Mouse (Mus musculus) cerebellum, adult 18-20 months (tissue): ENCODE data around the gene Slc8b1.

Source experiments
- DNase-seq, 2 experiments: peaks; one replicate each; pipeline ENCODE4 v3.0.0; 2021

The Slc8b1 gene

GRCm38 (mm10) chr5:120531631-120532030, 20.7 kb downstream of the Slc8b1 start:
- DNase-seq = no peak

- DNase-seq = no peak
Observed at GRCm38 (mm10) chr5:120534071-120534685, 23.2 kb downstream of the Slc8b1 start.

- DNase-seq = no peak
Observed at GRCm38 (mm10) chr5:120534686-120535075, 23.7 kb downstream of the Slc8b1 start.

GRCm38 (mm10) chr5:120536046-120536445, 25.1 kb downstream of the Slc8b1 start:
- peak; percentile 60 to 64 for DNase-seq

- peak in 1 of 2 experiments; percentile 44 for DNase-seq
Observed at GRCm38 (mm10) chr5:120536632-120537031, 25.7 kb downstream of the Slc8b1 start.

GRCm38 (mm10) chr5:120548236-120548850, 37.4 kb downstream of the Slc8b1 start:
- no peak for DNase-seq

- no peak for DNase-seq
Observed at GRCm38 (mm10) chr5:120550137-120550536, 39.2 kb downstream of the Slc8b1 start.

GRCm38 (mm10) chr5:120550673-120551072, 39.7 kb downstream of the Slc8b1 start:
- DNase-seq = no peak

GRCm38 (mm10) chr5:120555871-120556270, 44.9 kb downstream of the Slc8b1 start:
- DNase-seq = no peak

GRCm38 (mm10) chr5:120558041-120558440, 47.1 kb downstream of the Slc8b1 start:
- peak in 1 of 2 experiments; percentile 41 for DNase-seq

GRCm38 (mm10) chr5:120558762-120559161, 47.8 kb downstream of the Slc8b1 start:
- DNase-seq = no peak

- DNase-seq = peak in 1 of 2 experiments; percentile 49
Observed at GRCm38 (mm10) chr5:120560129-120560615, 49.2 kb downstream of the Slc8b1 start.

GRCm38 (mm10) chr5:120560616-120561311, 49.8 kb downstream of the Slc8b1 start:
- peak; percentile 83 to 88 for DNase-seq

- DNase-seq = peak in 1 of 2 experiments; percentile 39
Observed at GRCm38 (mm10) chr5:120562956-120563913, 52.3 kb downstream of the Slc8b1 start.

- DNase-seq = no peak
Observed at GRCm38 (mm10) chr5:120563914-120564311, 52.9 kb downstream of the Slc8b1 start.

- peak in 1 of 2 experiments; percentile 36 for DNase-seq
Observed at GRCm38 (mm10) chr5:120565171-120565905, 54.4 kb downstream of the Slc8b1 start.

GRCm38 (mm10) chr5:120566101-120566500, 55.1 kb downstream of the Slc8b1 start:
- DNase-seq = peak; percentile 87 to 89

GRCm38 (mm10) chr5:120566681-120567252, 55.8 kb downstream of the Slc8b1 start:
- DNase-seq = peak in 1 of 2 experiments; percentile 52

- peak; percentile 53 to 60 for DNase-seq
Observed at GRCm38 (mm10) chr5:120567253-120567701, 56.3 kb downstream of the Slc8b1 start.

- peak; percentile 34 to 52 for DNase-seq
Observed at GRCm38 (mm10) chr5:120567761-120568211, 56.8 kb downstream of the Slc8b1 start.

- peak; percentile 57 to 58 for DNase-seq
Observed at GRCm38 (mm10) chr5:120568336-120568768, 57.4 kb downstream of the Slc8b1 start.
